Mouse (Mus musculus): Measurements from ENCODE around the gene Ptprcap. TPM values are rescaled to one million over a fixed set of nuclear protein-coding genes. Genes with fewer than 3 reads are reported as not detected.
"Not testable (repeated sequence)": the region's sequence is repeated elsewhere in the genome, so short reads cannot be mapped to it uniquely, and the experiment has no call there.

Gene Ptprcap
- polyA plus RNA-seq, 1 experiment, result 169 TPM

DNA sequence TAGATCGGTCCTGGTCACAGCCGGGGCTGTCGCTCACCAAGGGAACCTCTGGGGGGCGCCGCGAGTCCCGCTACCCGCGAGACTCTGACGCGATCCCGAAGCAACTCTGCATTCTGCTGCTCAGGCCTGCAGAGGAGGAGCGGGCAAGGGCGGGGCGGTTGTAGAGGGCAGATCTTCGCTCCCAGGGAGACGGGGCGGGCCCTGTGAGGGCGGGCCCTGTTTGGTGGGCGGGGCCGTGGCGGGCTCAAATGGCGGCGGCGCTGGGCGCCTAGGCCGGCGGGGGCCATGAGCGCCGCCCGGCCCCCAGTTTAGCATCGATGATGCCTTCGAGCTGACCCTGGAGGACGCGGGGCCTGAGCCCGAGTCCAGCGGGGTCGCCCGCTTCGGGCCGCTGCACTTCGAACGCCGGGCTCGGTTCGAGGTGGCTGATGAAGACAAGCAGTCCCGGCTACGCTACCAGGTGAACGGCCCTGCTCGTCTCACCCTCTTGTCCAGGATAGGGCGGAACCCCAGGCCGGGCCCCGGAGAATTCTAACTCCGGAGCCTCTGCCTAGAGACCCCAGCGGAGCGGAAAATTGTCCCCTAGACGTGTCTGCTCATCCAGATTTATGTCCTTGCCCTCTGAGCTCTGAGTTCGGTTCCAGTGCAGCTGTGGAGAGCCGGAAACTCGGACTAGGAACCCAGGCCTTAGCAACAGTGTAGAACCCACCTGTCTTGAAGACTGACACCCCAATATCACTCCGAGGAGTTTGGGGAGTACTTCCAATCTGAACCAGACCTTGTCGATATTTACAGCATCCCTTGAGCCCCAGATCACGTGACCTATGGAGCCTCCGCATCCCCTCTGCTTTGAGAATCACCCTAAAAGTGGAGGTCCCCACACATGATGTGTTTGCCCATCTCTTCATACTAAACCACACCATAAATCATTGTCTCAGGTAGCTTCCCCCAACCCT lies 27.4 kb upstream of the Ptprcap start, which contains the start of gene Aip:
Gene Aip (minus strand): TSS at position 118 of the 956 bp plus-strand sequence.
- WGBS, result under 1% methylated on average over 64 of the region's 64 CpGs
- H3K36me3 ChIP-seq (ENCODE audit: control insufficient read depth, insufficient read depth, low read length), result peaks cover 14% of the 10 kb centered on the region
- H3K27me3 ChIP-seq (ENCODE audit: control insufficient read depth, insufficient read depth, low read length), result no peaks in the 10 kb centered on the region
- H3K4me1 ChIP-seq (ENCODE audit: control insufficient read depth, insufficient read depth, insufficient read length, low read length), result peaks cover 13% of the 10 kb centered on the region
- H3K4me3 ChIP-seq (ENCODE audit: low read depth, low read length), result peak within 1 kb of the TSS; percentile 78
- TF ChIP-seq CTCF (IDR thresholded peaks at IDR 0.05; ENCODE audit: extremely low read depth, insufficient read length, insufficient replicate concordance, low read depth, low read length) (peak; percentile 68), POLR2A (IDR thresholded peaks at IDR 0.05; ENCODE audit: low read depth, low read length) (peak; percentile 61)
- peak within 1 kb of the TSS; percentile 55 for H3K27ac ChIP-seq (ENCODE audit: insufficient read depth, low read depth, low read length)

DNA sequence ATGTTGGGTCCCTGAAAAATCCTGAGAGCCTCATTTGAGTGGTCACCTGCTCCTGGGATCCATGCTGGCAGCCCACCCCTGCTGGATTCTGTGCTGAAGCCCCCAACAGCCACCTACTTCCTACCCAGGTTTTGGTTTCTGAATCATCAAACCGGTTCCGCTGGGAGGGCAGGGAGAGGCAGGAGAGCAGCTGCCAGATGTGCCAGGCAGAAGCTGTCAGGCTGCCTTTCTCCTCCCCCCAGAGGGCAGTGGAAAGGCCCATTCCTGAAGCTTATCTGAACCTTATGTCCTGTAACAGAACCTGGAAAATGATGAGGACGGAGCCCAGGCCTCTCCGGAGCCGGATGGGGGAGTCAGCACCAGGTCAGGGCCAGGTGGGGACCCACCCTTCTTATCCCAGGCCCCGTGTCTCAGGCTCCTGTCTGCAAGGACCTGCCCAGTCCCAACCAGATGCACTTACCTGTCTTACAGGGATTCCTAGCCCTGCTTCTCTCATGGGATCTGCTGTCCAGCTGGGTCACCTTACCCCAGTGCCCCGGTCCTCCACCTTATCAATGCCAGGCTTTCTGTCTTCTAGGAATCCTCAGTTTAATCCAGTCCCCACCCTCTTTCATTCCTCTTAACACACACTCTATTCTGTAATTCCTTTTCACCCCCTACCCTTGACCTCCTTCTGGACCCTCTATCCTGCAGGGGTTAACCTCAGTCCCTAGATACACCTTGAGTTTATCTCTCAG lies 26.5 kb upstream of the Ptprcap start:
- Histone ChIP-seq H3K27ac (ENCODE audit: insufficient read depth, low read depth, low read length) (peak overlapping the region; percentile 13; the same call in 1 of the 2 replicates), H3K4me1 (ENCODE audit: control insufficient read depth, insufficient read depth, insufficient read length, low read length) (peaks cover 12% of the 10 kb centered on the region), H3K27me3 (ENCODE audit: control insufficient read depth, insufficient read depth, low read length) (no peaks in the 10 kb centered on the region), H3K4me3 (ENCODE audit: low read depth, low read length) (peak overlapping the region; percentile 78), H3K36me3 (ENCODE audit: control insufficient read depth, insufficient read depth, low read length) (peaks cover 24% of the 10 kb centered on the region)
- WGBS, result 37% methylated on average over 7 of the region's 7 CpGs
- no peak for TF ChIP-seq POLR2A (IDR thresholded peaks at IDR 0.05; ENCODE audit: low read depth, low read length)
- no peak for TF ChIP-seq CTCF (IDR thresholded peaks at IDR 0.05; ENCODE audit: extremely low read depth, insufficient read length, insufficient replicate concordance, low read depth, low read length)

DNA sequence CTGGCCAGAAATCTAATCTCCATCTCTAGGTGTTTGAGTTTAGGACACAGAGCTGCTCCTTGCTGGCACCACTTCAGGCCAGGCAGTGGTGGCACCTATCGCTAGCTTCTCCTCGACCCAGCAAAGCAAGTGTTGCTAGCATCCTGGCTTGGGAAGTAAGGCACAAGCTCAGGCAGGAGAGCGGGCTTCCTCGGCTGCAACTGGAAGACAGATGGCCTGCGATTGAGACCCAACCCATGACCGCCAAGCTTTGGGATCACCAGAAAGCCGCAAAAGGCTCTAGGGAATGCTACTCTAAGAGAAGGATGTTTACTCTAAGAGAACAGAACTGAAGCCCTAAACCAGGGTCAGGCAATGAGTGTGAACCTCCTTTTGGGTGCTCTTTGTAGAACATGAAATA lies 23.9 kb upstream of the Ptprcap start:
- Histone ChIP-seq H3K4me1 (ENCODE audit: control insufficient read depth, insufficient read depth, insufficient read length, low read length) (peaks cover 12% of the 10 kb centered on the region), H3K27ac (ENCODE audit: insufficient read depth, low read depth, low read length) (no peak overlapping the region), H3K36me3 (ENCODE audit: control insufficient read depth, insufficient read depth, low read length) (peaks cover 34% of the 10 kb centered on the region), H3K27me3 (ENCODE audit: control insufficient read depth, insufficient read depth, low read length) (no peaks in the 10 kb centered on the region), H3K4me3 (ENCODE audit: low read depth, low read length) (no peak overlapping the region)
- 89% methylated on average over 7 of the region's 7 CpGs for WGBS
- no peak for TF ChIP-seq POLR2A (IDR thresholded peaks at IDR 0.05; ENCODE audit: low read depth, low read length)
- TF ChIP-seq CTCF (IDR thresholded peaks at IDR 0.05; ENCODE audit: extremely low read depth, insufficient read length, insufficient replicate concordance, low read depth, low read length), result no peak

DNA sequence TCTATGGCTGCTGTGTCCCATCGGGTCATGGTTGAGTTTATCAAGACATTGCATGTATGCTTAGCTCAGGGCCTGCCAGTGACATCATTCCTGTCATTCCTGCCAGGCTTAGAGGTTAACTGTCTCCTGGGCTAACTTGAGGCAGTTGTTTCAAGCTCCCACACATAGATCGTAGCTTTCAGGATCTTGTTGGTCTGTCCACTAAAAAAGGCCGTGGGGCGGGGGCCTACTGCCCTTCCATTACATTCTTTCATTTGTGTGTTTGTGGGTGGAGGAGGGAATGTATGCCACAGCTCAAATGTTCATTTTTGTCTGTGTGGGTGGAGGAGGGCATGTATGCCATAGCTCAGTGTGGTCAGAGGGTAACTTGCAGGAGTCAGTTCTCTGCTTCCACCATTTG lies 23.3 kb upstream of the Ptprcap start:
- 81% methylated on average over 4 of the region's 4 CpGs for WGBS
- peaks cover 12% of the 10 kb centered on the region for H3K4me1 ChIP-seq (ENCODE audit: control insufficient read depth, insufficient read depth, insufficient read length, low read length)
- H3K27ac ChIP-seq (ENCODE audit: insufficient read depth, low read depth, low read length), result no peak overlapping the region
- no peak for TF ChIP-seq CTCF (IDR thresholded peaks at IDR 0.05; ENCODE audit: extremely low read depth, insufficient read length, insufficient replicate concordance, low read depth, low read length)
- TF ChIP-seq POLR2A (IDR thresholded peaks at IDR 0.05; ENCODE audit: low read depth, low read length), result no peak
- H3K4me3 ChIP-seq (ENCODE audit: low read depth, low read length), result no peak overlapping the region
- peaks cover 34% of the 10 kb centered on the region for H3K36me3 ChIP-seq (ENCODE audit: control insufficient read depth, insufficient read depth, low read length)
- H3K27me3 ChIP-seq (ENCODE audit: control insufficient read depth, insufficient read depth, low read length), result no peaks in the 10 kb centered on the region

DNA sequence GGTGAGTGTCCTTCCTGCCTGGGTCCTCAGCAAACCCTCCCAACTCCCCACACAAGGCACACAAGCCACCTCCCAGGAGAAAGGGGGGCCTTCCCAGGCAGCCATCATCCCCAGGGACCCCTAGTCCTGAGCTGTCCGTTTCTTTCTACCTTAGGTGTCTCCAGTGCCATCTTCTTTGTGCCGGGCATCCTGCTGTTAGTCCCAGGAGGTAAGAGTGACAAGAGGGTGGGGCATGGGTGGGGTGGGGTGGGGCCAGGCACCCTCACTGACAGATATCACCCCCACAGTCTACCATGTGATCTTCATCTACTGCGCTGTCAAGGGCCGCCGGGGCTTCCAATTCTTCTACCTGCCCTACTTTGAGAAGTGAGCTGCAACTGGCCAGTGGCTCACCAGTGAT lies 22.3 kb upstream of the Ptprcap start:
- Histone ChIP-seq H3K27me3 (ENCODE audit: control insufficient read depth, insufficient read depth, low read length) (no peaks in the 10 kb centered on the region), H3K4me3 (ENCODE audit: low read depth, low read length) (no peak overlapping the region), H3K27ac (ENCODE audit: insufficient read depth, low read depth, low read length) (no peak overlapping the region), H3K36me3 (ENCODE audit: control insufficient read depth, insufficient read depth, low read length) (peaks cover 34% of the 10 kb centered on the region), H3K4me1 (ENCODE audit: control insufficient read depth, insufficient read depth, insufficient read length, low read length) (peaks cover 12% of the 10 kb centered on the region)
- no peak for TF ChIP-seq CTCF (IDR thresholded peaks at IDR 0.05; ENCODE audit: extremely low read depth, insufficient read length, insufficient replicate concordance, low read depth, low read length)
- no peak for TF ChIP-seq POLR2A (IDR thresholded peaks at IDR 0.05; ENCODE audit: low read depth, low read length)
- 90% methylated on average over 5 of the region's 5 CpGs for WGBS

DNA sequence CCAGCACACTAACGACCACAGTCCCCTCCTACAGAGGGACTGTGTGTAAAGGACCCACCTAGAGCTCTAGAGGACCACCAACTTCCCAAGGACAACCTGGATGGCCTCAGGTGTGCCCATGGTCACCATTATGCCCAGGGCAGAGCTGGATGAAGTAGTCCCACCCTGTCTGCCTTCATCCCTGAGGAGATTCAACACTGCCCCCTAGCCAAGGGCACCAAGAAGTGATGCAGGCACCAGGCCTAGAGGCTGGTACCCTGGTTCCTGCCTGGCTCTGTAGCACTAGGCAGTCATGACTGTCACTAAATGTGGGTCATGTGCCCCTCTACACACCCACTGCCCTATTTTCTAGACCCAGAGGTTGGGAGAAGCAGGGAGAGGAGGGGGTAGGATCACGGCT lies 21.6 kb upstream of the Ptprcap start:
- Histone ChIP-seq H3K36me3 (ENCODE audit: control insufficient read depth, insufficient read depth, low read length) (peaks cover 34% of the 10 kb centered on the region), H3K27ac (ENCODE audit: insufficient read depth, low read depth, low read length) (no peak overlapping the region), H3K4me3 (ENCODE audit: low read depth, low read length) (no peak overlapping the region), H3K4me1 (ENCODE audit: control insufficient read depth, insufficient read depth, insufficient read length, low read length) (peaks cover 8% of the 10 kb centered on the region), H3K27me3 (ENCODE audit: control insufficient read depth, insufficient read depth, low read length) (no peaks in the 10 kb centered on the region)
- TF ChIP-seq POLR2A (IDR thresholded peaks at IDR 0.05; ENCODE audit: low read depth, low read length), result no peak
- TF ChIP-seq CTCF (IDR thresholded peaks at IDR 0.05; ENCODE audit: extremely low read depth, insufficient read length, insufficient replicate concordance, low read depth, low read length), result no peak
- WGBS, result 84% methylated on average over 2 of the region's 2 CpGs

DNA sequence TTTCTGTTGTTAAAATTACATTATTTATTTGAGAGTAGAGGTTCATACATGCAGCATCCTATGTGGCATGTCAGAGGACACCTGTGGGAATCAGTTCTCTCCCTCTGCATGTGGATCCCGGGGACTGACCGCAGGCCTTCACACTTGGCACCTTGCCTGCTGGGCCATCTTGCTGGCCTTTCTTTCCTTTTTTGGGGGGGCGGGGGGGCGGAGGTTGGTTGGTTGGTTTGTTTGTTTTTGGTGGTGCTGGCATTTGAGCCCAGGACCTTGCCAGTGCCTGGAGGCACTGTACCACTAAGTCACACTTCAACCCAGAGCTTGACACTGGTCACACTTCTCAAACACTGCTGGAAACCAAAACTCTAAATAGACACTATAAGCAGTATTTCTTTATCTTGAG lies 19.1 kb upstream of the Ptprcap start:
- Histone ChIP-seq H3K4me1 (ENCODE audit: control insufficient read depth, insufficient read depth, insufficient read length, low read length) (no peaks in the 10 kb centered on the region), H3K27ac (ENCODE audit: insufficient read depth, low read depth, low read length) (no peak overlapping the region), H3K36me3 (ENCODE audit: control insufficient read depth, insufficient read depth, low read length) (peaks cover 27% of the 10 kb centered on the region), H3K27me3 (ENCODE audit: control insufficient read depth, insufficient read depth, low read length) (no peaks in the 10 kb centered on the region), H3K4me3 (ENCODE audit: low read depth, low read length) (no peak overlapping the region)
- WGBS, result 88% methylated on average over 4 of the region's 4 CpGs
- TF ChIP-seq POLR2A (IDR thresholded peaks at IDR 0.05; ENCODE audit: low read depth, low read length) (no peak), CTCF (IDR thresholded peaks at IDR 0.05; ENCODE audit: extremely low read depth, insufficient read length, insufficient replicate concordance, low read depth, low read length) (no peak)

DNA sequence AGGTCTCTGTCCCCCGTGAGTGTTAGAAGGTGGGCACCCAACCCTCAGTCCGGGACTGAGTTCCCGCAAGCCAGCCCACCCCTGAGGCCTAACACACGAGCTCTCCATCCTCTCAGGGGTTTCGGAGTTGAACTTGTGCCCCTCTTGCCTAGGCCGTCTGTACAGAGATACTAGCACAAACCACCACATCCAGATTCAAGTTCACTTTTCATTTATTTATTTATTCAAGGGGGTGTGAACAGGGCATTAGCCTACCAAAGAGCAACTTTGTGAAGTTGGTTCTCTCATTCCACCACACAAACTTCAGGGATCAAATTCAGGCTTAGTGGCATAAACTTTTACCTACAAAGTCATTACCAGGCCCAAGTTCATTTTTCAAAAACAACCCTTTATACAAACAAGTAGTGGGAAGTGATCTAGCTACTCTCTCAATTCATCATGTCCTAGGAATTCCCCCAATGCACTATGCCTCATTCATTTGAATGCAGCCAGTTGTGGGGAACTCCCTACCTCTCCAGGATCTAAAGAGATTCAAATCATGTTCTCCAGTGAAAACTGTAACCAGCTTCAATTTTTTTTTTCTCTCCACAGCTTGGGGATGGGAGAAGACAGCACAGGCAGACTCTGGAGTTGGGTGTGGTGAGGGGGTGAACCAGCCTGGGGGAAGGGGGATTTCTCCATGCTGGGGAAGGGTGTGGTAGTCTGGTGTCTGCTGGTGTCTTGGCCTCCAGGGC lies 18.0 kb upstream of the Ptprcap start:
- H3K36me3 ChIP-seq (ENCODE audit: control insufficient read depth, insufficient read depth, low read length), result peaks cover 21% of the 10 kb centered on the region
- H3K4me1 ChIP-seq (ENCODE audit: control insufficient read depth, insufficient read depth, insufficient read length, low read length); H3K27ac ChIP-seq (ENCODE audit: insufficient read depth, low read depth, low read length); H3K27me3 ChIP-seq (ENCODE audit: control insufficient read depth, insufficient read depth, low read length); H3K4me3 ChIP-seq (ENCODE audit: low read depth, low read length): not testable (repeated sequence)
- WGBS, result 91% methylated on average over 6 of the region's 6 CpGs

Measured in small intestine, adult 2 months (tissue).